Mouse (Mus musculus) stomach, embryonic 15.5 days (tissue): ENCODE data around the gene Prph. TPM values are rescaled to one million over a fixed set of nuclear protein-coding genes. Genes with fewer than 3 reads are reported as not detected.
A peak's percentile ranks its signal among the peaks of the same experiment; 100 is the strongest.

Experiments used
- ATAC-seq: fragments of 200-750 bp; cut with Nextera tagmentation; 2 replicates; pipeline ENCODE4 v1.8.0; 2017; ENCODE audit warnings: low read depth, moderate number of reproducible peaks, moderate TSS enrichment; ENCODE audit not compliant: insufficient read depth, low FRiP score
- H3K27ac ChIP-seq: fragments of 300-500 bp; sonication (generic); 2 replicates; pipeline ENCODE4 v1.5.1; 2015; ENCODE audit warnings: mild to moderate bottlenecking, inconsistent platforms
- H3K27me3 ChIP-seq: fragments of 300-500 bp; sonication (generic); replicated peaks from 2 replicates; pipeline ENCODE4 v1.6.1; 2015; ENCODE audit warnings: inconsistent platforms
- H3K36me3 ChIP-seq: fragments of 300-500 bp; sonication (generic); 2 replicates; pipeline ENCODE4 v1.6.1; 2015; ENCODE audit warnings: inconsistent platforms
- H3K4me1 ChIP-seq: fragments of 300-500 bp; sonication (generic); 2 replicates; pipeline ENCODE4 v1.6.1; 2015; ENCODE audit warnings: inconsistent platforms
- H3K4me2 ChIP-seq: fragments of 300-500 bp; sonication (generic); 2 replicates; pipeline ENCODE4 v1.6.1; 2015; ENCODE audit warnings: mild to moderate bottlenecking, inconsistent platforms
- H3K4me3 ChIP-seq: fragments of 300-500 bp; sonication (generic); replicated peaks from 2 replicates; pipeline ENCODE4 v1.5.1; 2015; ENCODE audit warnings: inconsistent platforms
- H3K9ac ChIP-seq: fragments of 300-500 bp; sonication (generic); 2 replicates; pipeline ENCODE4 v1.6.1; 2015; ENCODE audit warnings: inconsistent platforms
- H3K9me3 ChIP-seq: fragments of 300-500 bp; sonication (generic); 2 replicates; pipeline ENCODE4 v1.6.1; 2016; ENCODE audit warnings: inconsistent platforms
- WGBS: fragments of 180-500 bp; shearing (Covaris S2); methylation state at CpG from one replicate; pipeline ENCODE4 v1.1.7; 2015; 5-methylcytosine and 5-hydroxymethylcytosine counted together
- polyA plus RNA-seq: library from polyadenylated mRNA; unstranded; fragments of >200 nt; fragmentation: Nextera tagmentation; extraction: Ambion mirVana; gene quantifications from 2 replicates; pipeline ENCODE4 v1.2.1, GENCODE M21; 2015

The Prph gene
- polyA plus RNA-seq, 1 experiment from 2014 or later, result 38.7 TPM

DNA sequence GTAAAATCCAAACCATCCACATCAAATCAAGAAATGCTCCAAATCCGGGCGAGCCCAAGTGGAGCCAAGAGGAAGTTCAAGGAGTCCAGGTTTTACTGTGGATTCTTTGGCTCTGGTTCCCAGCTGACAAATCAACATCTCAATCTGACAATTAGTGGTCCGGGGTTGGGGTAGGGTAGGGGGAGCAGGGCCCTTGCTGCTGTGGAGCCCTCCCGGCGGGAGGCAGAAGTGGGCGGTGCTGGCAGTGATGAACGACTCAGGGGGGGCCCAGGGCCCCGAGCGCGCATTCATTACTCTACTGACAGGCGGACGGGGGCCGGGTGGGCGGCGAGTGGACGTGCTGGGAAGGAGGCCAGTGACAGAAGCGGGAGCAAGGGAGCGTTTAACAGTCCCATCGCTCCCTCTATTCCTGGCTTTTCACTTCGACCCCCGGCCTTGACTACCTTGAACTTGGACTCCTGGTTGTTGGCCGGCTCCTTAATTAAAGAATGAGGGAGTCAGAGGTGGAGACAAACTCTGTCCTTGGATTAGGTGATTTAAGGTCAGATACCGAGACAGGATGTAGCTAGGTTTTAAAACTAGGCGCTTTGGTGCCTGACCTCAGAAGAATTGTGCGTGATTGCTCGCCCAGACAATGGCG lies 39.8 kb downstream of the Prph start:
- Histone ChIP-seq H3K9me3 (no peaks in the 10 kb centered on the region), H3K4me1 (peaks cover 47% of the 10 kb centered on the region), H3K4me3 (no peak overlapping the region), H3K4me2 (peak overlapping the region; percentile 35), H3K27ac (no peak overlapping the region), H3K27me3 (peaks cover 85% of the 10 kb centered on the region), H3K9ac (no peak overlapping the region), H3K36me3 (no peaks in the 10 kb centered on the region)
- ATAC-seq, result no peak
- WGBS, result 3% methylated on average over 27 of the region's 27 CpGs

DNA sequence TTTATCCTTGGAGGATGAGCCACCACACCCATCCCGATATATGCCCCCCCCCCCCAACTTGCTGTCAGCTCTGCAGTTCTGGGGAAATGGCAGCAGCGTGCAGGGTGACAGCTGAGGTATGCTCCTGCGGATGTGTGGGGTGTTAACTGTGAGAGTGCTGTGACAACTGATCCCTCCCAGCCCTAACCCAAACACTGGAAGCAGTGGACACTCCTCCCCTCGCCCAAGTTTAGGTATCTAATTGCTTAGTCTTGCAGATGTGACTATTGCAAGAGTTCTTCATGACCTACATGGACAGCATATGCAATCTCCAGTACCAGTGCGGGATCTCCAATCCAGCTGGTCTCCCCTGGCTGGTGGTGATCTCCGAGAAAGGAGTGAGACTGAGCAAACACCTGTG lies 40.4 kb downstream of the Prph start:
- no peak overlapping the region for H3K27ac ChIP-seq
- ATAC-seq, result no peak
- no peak overlapping the region for H3K9ac ChIP-seq
- peaks cover 80% of the 10 kb centered on the region for H3K27me3 ChIP-seq
- H3K4me3 ChIP-seq, result no peak overlapping the region
- WGBS, result 13% methylated on average over 6 of the region's 6 CpGs
- peaks cover 47% of the 10 kb centered on the region for H3K4me1 ChIP-seq
- H3K4me2 ChIP-seq, result no peak overlapping the region
- H3K36me3 ChIP-seq, result no peaks in the 10 kb centered on the region
- no peaks in the 10 kb centered on the region for H3K9me3 ChIP-seq

DNA sequence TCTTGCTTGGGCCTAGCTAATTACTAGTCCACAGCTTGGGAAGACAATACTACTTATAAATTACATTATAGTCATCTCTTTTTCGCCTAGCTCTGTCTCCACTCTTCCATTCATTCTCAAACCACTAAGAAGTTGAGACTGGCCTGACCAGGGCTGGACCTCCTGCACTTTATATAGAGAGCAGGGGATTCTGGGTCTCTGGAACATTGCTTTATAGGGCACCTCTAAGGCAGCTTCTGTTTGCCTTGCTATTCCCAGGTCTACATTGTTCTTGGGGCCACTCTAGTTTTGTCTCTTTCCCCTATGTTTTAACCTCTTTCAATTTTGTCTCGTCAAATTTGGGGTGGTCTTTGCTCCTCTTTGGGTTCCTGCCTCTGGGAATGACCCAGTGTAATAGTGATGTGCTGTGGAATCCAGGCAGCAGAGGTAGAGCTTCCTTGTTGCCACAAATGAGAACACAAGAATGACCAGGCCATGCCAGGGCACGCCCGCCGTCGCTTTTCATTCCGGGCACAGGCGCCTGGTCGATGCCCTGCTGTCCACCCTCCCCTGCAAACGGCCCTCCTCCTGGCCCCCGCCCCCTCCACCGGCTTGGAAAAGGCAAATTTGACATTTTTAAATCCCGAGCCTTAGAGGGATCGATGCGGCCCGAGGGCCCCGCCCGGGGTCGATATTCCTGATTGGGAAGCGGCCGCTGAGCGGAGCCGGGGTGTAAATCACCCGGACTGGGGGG lies 41.3 kb downstream of the Prph start:
- Histone ChIP-seq H3K9ac (no peak overlapping the region), H3K27ac (no peak overlapping the region), H3K4me3 (peak overlapping the region; percentile 35), H3K27me3 (peaks cover 71% of the 10 kb centered on the region), H3K4me2 (peak overlapping the region; percentile 74), H3K36me3 (no peaks in the 10 kb centered on the region), H3K4me1 (peaks cover 47% of the 10 kb centered on the region), H3K9me3 (no peaks in the 10 kb centered on the region)
- no peak for ATAC-seq
- 7% methylated on average over 24 of the region's 24 CpGs for WGBS

DNA sequence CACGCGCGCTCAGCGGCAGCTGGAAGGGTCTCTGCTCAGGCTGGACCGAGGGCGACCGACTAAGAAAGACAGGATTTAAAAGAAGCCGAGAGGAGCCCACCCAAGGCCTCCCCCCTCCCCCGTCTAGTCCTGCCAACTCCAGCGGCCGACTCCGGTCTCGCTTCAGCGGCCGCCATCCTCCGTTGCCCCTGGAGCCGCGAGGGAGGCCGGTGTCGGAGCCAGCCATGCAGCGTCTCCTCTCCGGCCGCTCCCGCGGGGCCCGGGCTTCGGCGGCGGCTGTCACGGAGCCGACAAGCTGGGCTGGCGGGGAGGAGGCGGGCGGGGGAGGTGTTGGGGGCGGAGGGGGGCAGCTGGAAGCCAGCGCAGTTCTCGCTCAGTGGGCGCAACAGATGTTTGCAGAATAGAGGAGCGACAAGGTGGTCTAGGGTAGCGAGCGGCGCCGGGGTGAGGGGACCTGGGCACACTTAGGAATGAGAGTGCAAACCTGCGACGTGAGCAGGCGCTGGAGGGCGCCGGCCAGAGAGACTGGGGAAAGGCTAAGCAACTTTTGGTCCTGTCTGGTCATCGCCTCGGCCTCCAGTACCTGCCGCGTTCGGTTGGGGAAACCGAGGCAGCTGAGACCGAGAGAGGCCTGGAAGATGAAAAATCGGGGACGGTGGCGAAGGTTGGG lies 42.0 kb downstream of the Prph start:
- no peaks in the 10 kb centered on the region for H3K36me3 ChIP-seq
- no peak overlapping the region for H3K9ac ChIP-seq
- peaks cover 47% of the 10 kb centered on the region for H3K4me1 ChIP-seq
- peak overlapping the region; percentile 35 for H3K4me3 ChIP-seq
- H3K27ac ChIP-seq, result no peak overlapping the region
- WGBS, result under 1% methylated on average over 56 of the region's 58 CpGs
- no peaks in the 10 kb centered on the region for H3K9me3 ChIP-seq
- ATAC-seq, result no peak
- peak overlapping the region; percentile 74 for H3K4me2 ChIP-seq
- peaks cover 67% of the 10 kb centered on the region for H3K27me3 ChIP-seq

DNA sequence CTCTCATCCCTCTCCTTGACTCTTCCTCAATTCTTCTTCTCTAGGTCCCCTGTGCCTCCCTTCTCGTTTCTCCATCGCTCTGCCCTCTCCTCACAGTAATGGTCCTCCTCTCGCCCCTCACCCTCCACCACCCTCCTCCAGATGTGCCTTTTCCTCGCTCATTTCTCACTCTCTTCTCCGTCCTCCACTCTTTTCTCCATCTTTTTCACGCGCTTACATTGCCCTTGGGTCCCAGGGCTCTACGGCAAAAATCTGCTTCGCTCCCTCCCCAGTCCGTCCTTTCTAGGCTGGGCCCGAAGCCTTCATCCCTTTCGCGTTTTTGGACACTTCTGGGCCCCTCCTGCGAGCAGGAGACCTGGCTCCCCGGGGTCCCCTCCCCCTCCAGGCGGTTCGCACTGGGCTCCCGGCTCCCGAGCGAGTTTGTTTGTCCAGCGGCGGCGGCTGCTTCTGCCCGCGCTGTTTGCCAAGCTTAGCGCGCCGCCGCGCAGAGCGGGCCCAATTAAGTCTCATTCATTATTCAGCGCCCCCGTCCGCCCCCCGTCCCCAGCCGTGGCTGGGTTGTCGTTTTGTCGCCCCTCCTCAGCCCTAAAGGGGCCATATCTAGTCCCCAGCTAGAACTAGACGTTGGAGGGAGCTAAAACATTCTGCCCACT lies 43.0 kb downstream of the Prph start:
- no peak for ATAC-seq
- WGBS, result 2% methylated on average over 39 of the region's 39 CpGs
- H3K9me3 ChIP-seq, result no peaks in the 10 kb centered on the region
- H3K27ac ChIP-seq, result no peak overlapping the region
- peaks cover 47% of the 10 kb centered on the region for H3K4me1 ChIP-seq
- H3K9ac ChIP-seq, result 0 out of 2 replicates have a peak overlapping the region, but pooled peaks have one; percentile 22
- H3K4me3 ChIP-seq, result peak overlapping the region; percentile 35
- H3K36me3 ChIP-seq, result no peaks in the 10 kb centered on the region
- peaks cover 57% of the 10 kb centered on the region for H3K27me3 ChIP-seq
- peak overlapping the region; percentile 74 for H3K4me2 ChIP-seq

DNA sequence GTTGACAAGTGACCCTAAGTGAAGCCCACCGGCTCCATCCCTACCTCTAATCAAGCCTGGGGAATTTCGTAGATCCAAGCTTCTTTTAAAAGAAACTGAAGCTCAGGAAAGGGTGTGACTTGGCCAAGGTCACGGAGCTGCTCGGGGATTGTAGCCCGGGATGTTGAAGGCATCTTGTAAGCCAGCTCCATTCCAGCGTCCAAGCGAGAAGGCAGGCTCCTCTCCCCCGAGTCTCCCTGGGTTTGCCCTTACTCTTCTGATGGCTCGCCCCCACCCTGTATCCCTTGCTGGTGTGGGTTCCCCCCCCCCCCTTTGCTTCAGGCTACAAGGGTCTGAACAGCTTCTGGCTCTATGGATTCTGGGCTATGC lies 43.5 kb downstream of the Prph start:
- Histone ChIP-seq H3K9ac (no peak overlapping the region), H3K4me2 (peak overlapping the region; percentile 74), H3K4me1 (peaks cover 44% of the 10 kb centered on the region), H3K4me3 (peak overlapping the region; percentile 35), H3K27ac (no peak overlapping the region), H3K27me3 (peaks cover 52% of the 10 kb centered on the region), H3K36me3 (no peaks in the 10 kb centered on the region), H3K9me3 (no peaks in the 10 kb centered on the region)
- 2% methylated on average over 9 of the region's 9 CpGs for WGBS
- ATAC-seq, result no peak

DNA sequence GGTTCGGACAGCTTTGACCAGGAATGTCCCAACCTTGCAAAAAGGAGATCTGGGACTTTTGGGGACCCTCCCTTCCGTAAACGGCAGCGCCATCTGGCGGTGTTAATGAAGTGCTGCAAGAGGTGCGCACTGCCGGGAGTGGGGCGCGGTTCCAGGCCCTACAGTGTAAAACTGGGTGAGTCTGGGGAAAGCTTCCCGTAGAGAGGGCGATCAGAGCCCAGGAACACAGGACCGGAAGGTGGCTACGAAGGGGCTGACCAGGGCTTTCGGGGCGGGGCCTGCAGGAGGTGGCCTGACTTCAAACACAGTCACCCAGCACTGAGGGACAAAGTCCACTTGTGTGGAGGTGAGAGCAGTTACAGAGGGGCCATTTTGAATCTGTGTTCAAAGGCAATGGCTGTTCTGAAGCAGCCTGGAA lies 44.2 kb downstream of the Prph start:
- H3K9me3 ChIP-seq, result no peaks in the 10 kb centered on the region
- WGBS, result 2% methylated on average over 15 of the region's 15 CpGs
- H3K9ac ChIP-seq, result no peak overlapping the region
- no peaks in the 10 kb centered on the region for H3K36me3 ChIP-seq
- peak overlapping the region; percentile 74 for H3K4me2 ChIP-seq
- H3K4me1 ChIP-seq, result peaks cover 39% of the 10 kb centered on the region
- peak overlapping the region; percentile 35 for H3K4me3 ChIP-seq
- H3K27me3 ChIP-seq, result peaks cover 46% of the 10 kb centered on the region
- peak overlapping the region; percentile 78 for H3K27ac ChIP-seq
- peak; percentile 93 for ATAC-seq

DNA sequence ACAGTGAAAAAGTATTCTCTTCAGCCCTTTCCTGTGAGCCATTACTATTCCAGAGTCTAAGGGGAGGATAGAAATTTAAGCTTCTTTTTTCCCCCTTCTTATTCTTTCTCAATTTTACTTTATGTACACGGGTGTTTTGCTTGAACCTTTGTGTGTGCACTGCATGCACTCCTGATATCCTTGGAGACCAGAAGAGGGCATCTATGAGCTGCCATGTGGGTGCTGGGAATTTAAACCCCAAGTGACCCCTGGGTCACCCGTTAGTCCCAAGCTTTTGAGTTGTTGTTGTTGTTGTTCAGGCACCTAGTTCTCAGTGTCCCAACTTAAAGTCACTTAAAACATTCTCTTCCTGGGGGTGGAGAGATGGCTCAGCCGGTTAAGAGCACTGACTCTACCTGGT lies 45.0 kb downstream of the Prph start:
- H3K27me3 ChIP-seq, result peaks cover 40% of the 10 kb centered on the region
- no peak overlapping the region for H3K27ac ChIP-seq
- 40% methylated on average over 3 of the region's 3 CpGs for WGBS
- no peaks in the 10 kb centered on the region for H3K36me3 ChIP-seq
- no peak for ATAC-seq
- H3K9ac ChIP-seq, result no peak overlapping the region
- peak overlapping the region; percentile 35 for H3K4me3 ChIP-seq
- no peaks in the 10 kb centered on the region for H3K9me3 ChIP-seq
- H3K4me2 ChIP-seq, result peak overlapping the region; percentile 74
- H3K4me1 ChIP-seq, result peaks cover 35% of the 10 kb centered on the region

DNA sequence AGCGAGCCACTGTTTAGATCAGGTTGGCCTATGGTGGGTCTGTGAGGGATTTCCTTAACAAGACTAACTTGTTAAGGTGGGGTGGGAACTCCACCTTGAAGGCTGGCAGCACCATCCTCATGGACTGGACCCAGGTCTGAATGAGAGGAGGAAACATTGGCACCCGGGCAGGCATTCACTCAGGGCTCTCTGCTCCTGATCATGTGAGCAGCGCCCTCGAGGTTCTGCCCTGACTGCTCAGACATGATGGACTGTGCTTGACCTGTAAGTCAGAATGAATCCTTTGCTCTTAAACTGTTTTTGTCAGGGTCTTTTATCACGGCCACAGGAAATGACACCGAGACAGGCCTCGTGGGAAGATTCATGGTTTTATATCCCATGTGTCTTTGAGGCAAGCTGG lies 50.3 kb downstream of the Prph start:
- H3K4me2 ChIP-seq, result no peak overlapping the region
- no peaks in the 10 kb centered on the region for H3K9me3 ChIP-seq
- ATAC-seq, result no peak
- no peak overlapping the region for H3K4me3 ChIP-seq
- no peaks in the 10 kb centered on the region for H3K4me1 ChIP-seq
- H3K36me3 ChIP-seq, result no peaks in the 10 kb centered on the region
- WGBS, result 37% methylated on average over 7 of the region's 7 CpGs
- H3K9ac ChIP-seq, result no peak overlapping the region
- no peaks in the 10 kb centered on the region for H3K27me3 ChIP-seq
- H3K27ac ChIP-seq, result no peak overlapping the region

DNA sequence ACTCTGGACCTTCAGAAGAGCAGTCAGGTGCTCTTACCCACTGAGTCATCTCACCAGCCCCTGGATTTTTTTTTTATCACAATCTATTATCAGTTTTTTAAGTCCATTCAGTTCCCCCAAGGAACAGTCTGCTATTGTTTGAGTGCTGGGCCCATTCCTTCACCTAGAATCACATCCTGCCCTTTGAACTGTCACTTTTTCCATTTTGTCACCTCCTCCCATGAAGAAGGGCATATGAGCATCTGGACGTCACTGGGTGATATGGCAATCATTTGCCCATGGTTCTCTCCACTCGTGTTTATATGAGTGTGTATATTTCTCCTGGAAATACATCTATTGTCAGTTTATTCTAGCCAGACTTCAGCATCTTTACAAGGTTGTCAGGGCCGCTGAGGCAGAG lies 52.9 kb downstream of the Prph start:
- ATAC-seq, result no peak
- Histone ChIP-seq H3K27me3 (no peaks in the 10 kb centered on the region), H3K27ac (no peak overlapping the region), H3K4me3 (no peak overlapping the region), H3K9me3 (no peaks in the 10 kb centered on the region), H3K36me3 (no peaks in the 10 kb centered on the region), H3K9ac (no peak overlapping the region), H3K4me2 (no peak overlapping the region), H3K4me1 (no peaks in the 10 kb centered on the region)
- 71% methylated on average over 3 of the region's 3 CpGs for WGBS
